Mouse (Mus musculus): ENCODE results near the gene Myl9. TPM values are rescaled to one million over a fixed set of nuclear protein-coding genes. Genes with fewer than 3 reads are reported as not detected.

Myl9 gene
- polyA plus RNA-seq, 1 experiment from 2014 or later: 1,553 TPM

- Histone ChIP-seq H3K4me1 (replicated peaks) (peaks cover 19% of the 10 kb centered on the region), H3K4me3 (no peak overlapping the region), H3K27ac (peak overlapping the region; percentile 44), H3K9ac (no peak overlapping the region; the same call in 1 of the 2 replicates), H3K27me3 (no peaks in the 10 kb centered on the region), H3K9me3 (replicated peaks) (no peaks in the 10 kb centered on the region), H3K36me3 (peaks cover 34% of the 10 kb centered on the region), H3K4me2 (no peak overlapping the region)
- no peak for ATAC-seq (replicated peaks; ENCODE audit: insufficient number of reproducible peaks, insufficient read depth, low FRiP score, low read depth)
- 51% methylated on average over 4 of the region's 4 CpGs for WGBS
Observed at GRCm38 (mm10) chr2:156764747-156765146, 10.5 kb upstream of the Myl9 start.

GRCm38 (mm10) chr2:156765593-156765992, 9.6 kb upstream of the Myl9 start:
- Histone ChIP-seq H3K27me3 (no peaks in the 10 kb centered on the region), H3K4me3 (no peak overlapping the region), H3K27ac (peak overlapping the region; percentile 44; the same call in 1 of the 2 replicates), H3K4me2 (no peak overlapping the region), H3K9me3 (replicated peaks) (no peaks in the 10 kb centered on the region), H3K36me3 (peaks cover 31% of the 10 kb centered on the region), H3K9ac (no peak overlapping the region), H3K4me1 (replicated peaks) (peaks cover 19% of the 10 kb centered on the region)
- 70% methylated on average over 8 of the region's 8 CpGs for WGBS
- ATAC-seq (replicated peaks; ENCODE audit: insufficient number of reproducible peaks, insufficient read depth, low FRiP score, low read depth): no peak

DNA sequence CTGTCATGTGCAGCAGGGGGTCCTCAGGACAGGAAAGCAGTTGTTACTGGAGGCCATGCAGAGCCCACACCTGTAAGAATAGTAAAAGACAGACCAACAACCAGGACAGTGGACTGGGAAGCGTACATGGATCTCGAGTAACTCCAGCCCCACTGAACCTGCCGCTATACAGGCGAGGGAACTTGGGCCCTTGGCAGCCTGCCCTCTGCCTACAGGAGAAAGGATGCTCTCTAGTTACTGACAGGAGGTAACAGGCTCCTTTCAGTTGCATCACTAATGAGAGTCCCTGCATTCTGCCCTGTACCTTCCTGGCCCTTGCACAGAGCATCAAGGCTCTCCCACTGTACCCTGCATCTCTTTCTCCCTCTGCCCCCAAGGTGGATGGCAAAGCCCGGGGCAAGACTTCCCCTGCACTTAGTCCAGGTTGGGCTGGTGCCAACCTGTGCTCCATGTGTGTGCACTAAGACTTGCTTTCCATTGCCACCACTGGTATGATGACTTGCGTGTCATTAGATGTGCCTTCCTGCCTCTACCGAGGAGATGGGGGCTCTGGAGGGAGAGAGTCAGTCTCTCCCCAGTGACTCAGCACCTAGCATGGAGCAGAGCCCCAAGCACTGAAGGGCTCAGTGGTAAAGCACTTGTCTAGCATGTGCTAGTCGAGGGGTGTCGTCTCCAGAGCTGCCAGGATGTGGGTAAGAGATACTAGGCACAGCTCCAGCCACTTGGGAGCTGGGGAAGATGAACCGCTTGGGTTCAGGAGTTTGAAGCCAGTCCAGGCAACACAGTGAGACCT, 8.8 kb upstream of the Myl9 start:
- Histone ChIP-seq H3K4me3 (no peak overlapping the region), H3K4me2 (no peak overlapping the region), H3K9me3 (replicated peaks) (no peaks in the 10 kb centered on the region), H3K27ac (no peak overlapping the region), H3K4me1 (replicated peaks) (peaks cover 19% of the 10 kb centered on the region), H3K27me3 (no peaks in the 10 kb centered on the region), H3K36me3 (peaks cover 25% of the 10 kb centered on the region), H3K9ac (no peak overlapping the region)
- WGBS: 55% methylated on average over 10 of the region's 10 CpGs
- no peak for ATAC-seq (replicated peaks; ENCODE audit: insufficient number of reproducible peaks, insufficient read depth, low FRiP score, low read depth)

DNA sequence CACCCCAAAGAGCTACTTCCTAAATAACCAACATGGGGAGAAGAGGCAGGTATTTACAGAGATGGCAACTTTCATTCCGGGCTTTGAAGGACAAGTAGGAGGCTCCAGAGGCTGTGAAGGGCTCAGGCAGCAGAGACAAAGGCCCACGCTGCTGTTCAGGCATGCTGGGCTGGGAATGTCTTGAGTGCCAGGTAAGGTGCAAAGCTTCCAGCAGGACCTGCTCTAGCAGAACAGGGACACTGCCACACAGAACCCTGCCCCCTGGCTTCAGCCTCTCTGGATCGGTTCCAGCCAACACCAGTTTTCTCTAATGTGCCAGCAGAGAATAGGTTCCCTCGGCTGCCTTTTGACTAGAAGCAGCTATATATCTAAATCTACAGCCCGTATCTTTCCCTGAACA, 8.1 kb upstream of the Myl9 start:
- ATAC-seq (replicated peaks; ENCODE audit: insufficient number of reproducible peaks, insufficient read depth, low FRiP score, low read depth): no peak
- Histone ChIP-seq H3K36me3 (peaks cover 18% of the 10 kb centered on the region), H3K4me1 (replicated peaks) (peaks cover 19% of the 10 kb centered on the region), H3K9ac (no peak overlapping the region), H3K4me3 (no peak overlapping the region), H3K27ac (no peak overlapping the region), H3K9me3 (replicated peaks) (no peaks in the 10 kb centered on the region), H3K27me3 (no peaks in the 10 kb centered on the region), H3K4me2 (no peak overlapping the region)
- WGBS: 64% methylated on average over 5 of the region's 5 CpGs

DNA sequence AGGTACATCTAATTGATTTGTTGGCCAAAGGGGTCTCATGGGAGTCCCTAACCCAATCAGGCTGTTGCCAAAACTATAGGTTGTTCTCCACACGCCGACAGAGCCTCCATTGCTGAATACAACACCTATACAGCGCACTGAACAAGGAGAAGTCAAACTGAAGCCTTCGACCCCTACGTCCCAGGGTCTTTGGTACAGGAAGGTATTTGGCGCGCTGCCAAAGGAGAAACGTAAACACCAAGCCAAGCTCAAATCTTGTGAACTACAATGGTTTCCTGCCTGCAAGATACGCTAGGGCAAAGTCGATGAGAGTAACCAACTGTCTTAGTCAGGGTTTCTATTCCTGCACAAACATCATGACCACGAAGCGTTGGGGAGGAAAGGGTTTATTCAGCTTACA, 5.9 kb upstream of the Myl9 start:
- 64% methylated on average over 12 of the region's 12 CpGs for whole genome bisulfite sequencing
- no peak overlapping the region for H3K4me3 ChIP-seq

DNA sequence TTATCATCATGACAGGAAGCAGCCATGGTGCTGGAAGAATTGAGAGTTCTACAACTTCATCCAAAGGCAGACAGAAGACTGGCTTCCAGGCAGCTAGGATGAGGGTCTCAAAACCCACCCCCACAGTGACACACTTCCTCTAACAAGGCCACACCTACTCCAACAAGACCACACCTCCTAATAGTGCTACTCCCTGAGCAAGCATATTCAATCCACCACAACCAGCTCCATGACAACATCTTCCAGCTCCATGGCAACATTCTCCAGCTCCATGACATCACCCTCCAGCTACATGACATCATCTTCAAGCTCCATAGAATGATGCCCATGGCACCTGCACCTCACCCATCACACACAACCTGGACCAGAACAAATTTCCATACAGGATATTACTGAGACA, 1.8 kb upstream of the Myl9 start:
- Histone ChIP-seq H3K27ac (no peak overlapping the region), H3K4me2 (no peak overlapping the region), H3K27me3 (no peaks in the 10 kb centered on the region), H3K36me3 (no peaks in the 10 kb centered on the region), H3K4me3 (no peak overlapping the region), H3K9ac (no peak overlapping the region), H3K9me3 (replicated peaks) (no peaks in the 10 kb centered on the region), H3K4me1 (replicated peaks) (peaks cover 38% of the 10 kb centered on the region)
- ATAC-seq (replicated peaks; ENCODE audit: insufficient number of reproducible peaks, insufficient read depth, low FRiP score, low read depth): no peak

More for the DNA sequence above, 5.9 kb upstream of the Myl9 start:
- ATAC-seq (replicated peaks; ENCODE audit: insufficient number of reproducible peaks, insufficient read depth, low FRiP score, low read depth): no peak
- Histone ChIP-seq H3K9ac (no peak overlapping the region), H3K4me1 (replicated peaks) (peaks cover 23% of the 10 kb centered on the region), H3K27ac (no peak overlapping the region), H3K27me3 (no peaks in the 10 kb centered on the region), H3K9me3 (replicated peaks) (no peaks in the 10 kb centered on the region), H3K36me3 (no peaks in the 10 kb centered on the region), H3K4me2 (no peak overlapping the region)

GRCm38 (mm10) chr2:156774035-156774737, 1.0 kb upstream of the Myl9 start:
- ATAC-seq (replicated peaks; ENCODE audit: insufficient number of reproducible peaks, insufficient read depth, low FRiP score, low read depth): no peak
- H3K9ac ChIP-seq: peak overlapping the region; percentile 83; the same call in 1 of the 2 replicates
- peaks cover 45% of the 10 kb centered on the region for H3K4me1 ChIP-seq (replicated peaks)
- whole genome bisulfite sequencing: 60% methylated on average over 13 of the region's 13 CpGs
- H3K36me3 ChIP-seq: no peaks in the 10 kb centered on the region
- no peaks in the 10 kb centered on the region for H3K9me3 ChIP-seq (replicated peaks)
- H3K4me2 ChIP-seq: peak overlapping the region; percentile 84
- peak overlapping the region; percentile 92 for H3K27ac ChIP-seq
- H3K27me3 ChIP-seq: no peaks in the 10 kb centered on the region
- peak overlapping the region; percentile 63 for H3K4me3 ChIP-seq

DNA sequence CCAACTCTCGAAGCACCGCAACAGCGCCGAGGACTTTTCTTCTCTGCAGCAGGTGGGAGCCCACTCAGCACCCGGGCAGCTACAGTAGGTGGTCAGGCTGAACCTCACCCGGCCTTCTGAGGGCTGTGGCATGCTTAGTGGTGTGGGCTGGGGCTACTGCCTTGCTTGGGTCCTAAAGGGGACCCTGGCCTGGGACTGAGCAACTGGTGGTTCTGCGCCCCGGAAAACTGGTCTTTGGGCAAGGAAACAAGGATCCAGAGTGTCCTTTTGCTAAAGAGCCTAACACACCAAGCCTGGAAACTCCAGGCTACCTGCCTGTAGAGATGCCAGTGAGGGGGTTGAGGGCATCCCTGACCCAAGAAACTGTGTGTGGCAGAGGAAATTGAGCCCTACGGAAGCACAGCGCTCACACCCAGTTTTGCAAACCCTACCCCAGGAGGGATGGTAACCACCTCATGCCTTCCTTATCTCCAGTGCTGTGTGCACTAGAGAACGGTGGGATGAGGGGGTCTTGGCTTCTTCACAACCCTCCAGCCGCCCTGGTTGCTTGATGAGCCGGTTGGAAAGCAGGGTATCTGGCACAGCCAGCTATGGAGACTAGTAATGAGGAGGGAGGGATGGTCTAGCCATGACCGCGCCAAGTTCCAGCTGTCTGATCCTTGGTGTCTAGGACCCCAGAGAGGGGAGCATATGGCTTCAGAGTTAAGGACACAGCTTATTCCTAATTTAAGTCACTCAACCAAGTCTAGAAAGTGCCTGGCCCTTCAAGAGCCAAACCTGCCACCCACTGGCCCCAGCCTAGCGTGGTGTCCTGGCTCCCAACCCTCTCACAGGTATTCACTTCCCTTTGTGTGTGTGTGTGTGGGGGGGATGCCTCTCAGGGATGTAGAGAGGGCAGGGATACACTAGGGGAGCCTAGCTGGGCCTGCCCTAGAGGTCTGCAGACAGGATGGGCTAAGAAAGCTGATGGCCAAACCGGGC, 525 bp downstream of the Myl9 start:
- Histone ChIP-seq H3K27me3 (no peaks in the 10 kb centered on the region), H3K27ac (peak overlapping the region; percentile 92), H3K4me2 (peak overlapping the region; percentile 84), H3K9me3 (replicated peaks) (no peaks in the 10 kb centered on the region), H3K4me1 (replicated peaks) (peaks cover 57% of the 10 kb centered on the region), H3K9ac (peak overlapping the region; percentile 83), H3K4me3 (peak overlapping the region; percentile 63), H3K36me3 (no peaks in the 10 kb centered on the region)
- 22% methylated on average over 17 of the region's 17 CpGs for WGBS
- ATAC-seq (replicated peaks; ENCODE audit: insufficient number of reproducible peaks, insufficient read depth, low FRiP score, low read depth): no peak

DNA sequence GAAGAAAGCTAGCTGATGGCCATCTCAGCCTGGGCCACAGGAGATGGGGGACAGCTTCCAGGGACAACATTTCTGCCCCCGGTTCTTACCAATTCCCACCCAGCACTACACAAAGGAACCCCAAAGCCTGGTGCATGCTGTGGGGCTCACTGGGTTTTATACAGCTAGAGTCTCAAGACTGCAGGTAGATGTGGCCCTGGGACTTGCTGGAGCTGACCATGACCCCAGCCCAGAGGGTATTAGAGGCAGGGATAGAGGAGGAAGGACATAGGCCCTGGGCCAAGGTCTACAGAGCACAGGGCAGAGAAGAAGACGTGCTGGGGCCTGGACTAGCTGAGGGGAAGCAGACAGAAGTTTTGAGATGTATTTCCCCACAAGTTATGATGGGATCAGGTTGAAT, 1.7 kb downstream of the Myl9 start:
- Histone ChIP-seq H3K9me3 (replicated peaks) (no peaks in the 10 kb centered on the region), H3K27ac (peak overlapping the region; percentile 19), H3K27me3 (no peaks in the 10 kb centered on the region), H3K4me2 (peak overlapping the region; percentile 84), H3K9ac (peak overlapping the region; percentile 53), H3K36me3 (peaks cover 9% of the 10 kb centered on the region), H3K4me1 (replicated peaks) (peaks cover 65% of the 10 kb centered on the region), H3K4me3 (peak overlapping the region; percentile 44)
- no peak for ATAC-seq (replicated peaks; ENCODE audit: insufficient number of reproducible peaks, insufficient read depth, low FRiP score, low read depth)
- 59% methylated on average over 2 of the region's 2 CpGs for WGBS

- Histone ChIP-seq H3K9ac (peak overlapping the region; percentile 53), H3K36me3 (peaks cover 9% of the 10 kb centered on the region), H3K4me3 (peak overlapping the region; percentile 44), H3K27ac (peak overlapping the region; percentile 19), H3K9me3 (replicated peaks) (no peaks in the 10 kb centered on the region), H3K4me1 (replicated peaks) (peaks cover 68% of the 10 kb centered on the region), H3K4me2 (peak overlapping the region; percentile 84), H3K27me3 (no peaks in the 10 kb centered on the region)
- no peak for ATAC-seq (replicated peaks; ENCODE audit: insufficient number of reproducible peaks, insufficient read depth, low FRiP score, low read depth)
- WGBS: 29% methylated on average over 7 of the region's 7 CpGs
Observed at GRCm38 (mm10) chr2:156777326-156778004, 2.2 kb downstream of the Myl9 start.
